Comparison of ENCODE assay signal across 10 mouse cellular contexts in genomic region chr5:120876839-120877238, GRCm38 (mm10). TPM values are rescaled to one million over a fixed set of nuclear protein-coding genes. Genes with fewer than 3 reads are reported as not detected.
"Had no signal": no experiment of that assay in that cellular context is flagged by ENCODE, and none has a peak within 500 bp of the region (broad histone marks: within the 10 kb centered on the region; RNA-seq: fewer than 3 reads in every experiment).

No protein-coding gene starts in this region.

RNA-seq across cellular contexts. Expression of gene Oas1g, which starts 10.6 kb away (rescaled TPM):
- polyA plus RNA-seq: neural tube, embryonic 14.5 days; testis, adult 2 months had no signal

RNA-seq across cellular contexts. Expression of gene Oas1h, which starts 15.6 kb away (rescaled TPM):
- polyA plus RNA-seq: neural tube, embryonic 14.5 days; neural tube, embryonic 15.5 days; small intestine, adult 2 months; spleen, adult 2 months; stomach, embryonic 14.5 days; stomach, embryonic 15.5 days; stomach, embryonic 16.5 days; stomach, postnatal 0 days; testis, adult 2 months; urinary bladder, adult 2 months had no signal

RNA-seq across cellular contexts. Expression of gene Oas1f, which starts 29.7 kb away (rescaled TPM):
- polyA plus RNA-seq: neural tube, embryonic 14.5 days; neural tube, embryonic 15.5 days; spleen, adult 2 months; stomach, embryonic 15.5 days; stomach, embryonic 16.5 days; stomach, postnatal 0 days; testis, adult 2 months had no signal

RNA-seq across cellular contexts. Expression of gene Oas1d, which starts 37.5 kb away (rescaled TPM):
- polyA plus RNA-seq: neural tube, embryonic 14.5 days; neural tube, embryonic 15.5 days; spleen, adult 2 months; stomach, embryonic 14.5 days; stomach, embryonic 15.5 days; stomach, embryonic 16.5 days; testis, adult 2 months; urinary bladder, adult 2 months had no signal
